Mouse (Mus musculus): ENCODE measurements around the gene Traf3ip3.

GRCm38 (mm10) chr1:193243571-193244193 lies 42.2 kb upstream of the Traf3ip3 start:
- TF ChIP-seq CTCF (IDR thresholded peaks at IDR 0.05; ENCODE audit: extremely low read depth, insufficient read depth, insufficient read length, insufficient replicate concordance) (no peak), POLR2A (IDR thresholded peaks at IDR 0.05; ENCODE audit: low read depth, low read length) (no peak)

All from spleen, adult 2 months (tissue).